Mouse (Mus musculus) spleen, adult 18-20 months (tissue): ENCODE measurements at regions not wholly inside any gene's neighbourhood (a gene's known extent, or its start where the extent isn't known, plus 50 kb on each side); places are given as distances from the start of the nearest gene placed in this dataset.

Source experiments
- DNase-seq, 2 experiments: peaks; one replicate each; pipeline ENCODE4 v3.0.0; 2022; ENCODE audit warnings: mixed read lengths in 2 of 2

DNA sequence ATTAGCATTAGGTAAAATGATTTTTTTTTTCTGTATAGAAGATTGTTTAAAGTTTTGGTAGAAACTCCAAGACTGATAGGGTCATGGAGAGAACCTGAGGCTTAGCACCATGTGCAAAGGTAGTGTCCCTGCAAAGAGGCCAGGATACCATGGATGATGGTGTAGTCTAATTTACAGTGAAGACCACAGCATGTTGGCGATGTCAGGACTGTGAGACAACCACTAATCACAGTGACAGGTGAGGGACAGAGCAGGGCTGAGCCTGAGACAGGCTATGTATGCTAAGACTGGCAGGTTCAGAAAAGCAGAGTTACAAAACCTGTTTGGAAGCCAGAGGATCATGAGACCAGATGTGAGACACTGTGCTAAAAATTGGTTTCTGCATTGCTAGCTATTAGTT lies 752.7 kb upstream of the Sel1l start:
- DNase-seq = no peak

DNA sequence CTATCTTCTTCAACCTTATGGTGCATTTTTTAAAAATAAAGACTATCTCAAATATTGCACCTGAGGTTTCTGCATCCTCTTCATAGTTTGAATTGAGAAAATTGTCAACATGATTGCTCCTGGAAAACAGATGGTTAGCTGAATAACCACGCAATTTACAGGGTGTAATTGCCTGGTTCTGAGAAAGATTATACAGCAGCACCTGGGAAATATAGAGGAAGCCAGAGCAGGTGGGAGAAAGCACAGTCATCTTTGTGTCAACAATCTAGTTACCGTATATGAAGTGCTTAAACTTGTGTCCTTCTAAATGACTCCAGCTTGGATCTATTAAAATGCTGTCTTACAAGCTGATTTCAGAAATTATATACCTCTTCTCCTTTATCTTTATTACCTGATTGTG lies 740.8 kb upstream of the Sel1l start:
- DNase-seq = no peak

DNA sequence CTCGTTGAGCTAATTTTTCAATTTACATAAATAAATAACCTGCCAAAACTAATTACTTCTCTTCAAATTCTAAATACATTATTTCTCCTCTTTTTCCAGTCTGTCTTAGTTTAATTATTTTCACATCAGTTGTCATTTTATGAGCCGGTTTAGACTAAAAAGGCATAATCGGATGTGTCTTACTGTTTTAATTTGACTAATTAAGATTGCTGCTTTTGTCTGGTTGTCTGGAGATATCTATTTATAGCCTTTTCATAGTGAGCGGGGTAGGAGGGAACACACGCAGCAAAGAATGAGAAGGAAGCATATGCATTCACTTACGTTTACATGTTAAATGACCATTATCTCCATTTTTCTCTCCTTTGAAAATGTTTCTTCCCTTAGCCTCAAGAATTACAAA lies 740.3 kb upstream of the Sel1l start:
- no peak for DNase-seq

GRCm38 (mm10) chr12:92578596-92578995 lies 729.6 kb upstream of the Sel1l start:
- DNase-seq = no peak
